In genomic region chr19:41474943-41475342, GRCm38 (mm10) we compare ENCODE assay signal across 11 mouse cellular contexts. TPM values are rescaled to one million over a fixed set of nuclear protein-coding genes. Genes with fewer than 3 reads are reported as not detected.
DNase-seq lines count a peak whose midpoint lies in the region; ATAC-seq and TF ChIP-seq lines count a peak whose summit lies in the region.
"Had no signal": no experiment of that assay in that cellular context is flagged by ENCODE, and none has a peak within 500 bp of the region (broad histone marks: within the 10 kb centered on the region; RNA-seq: fewer than 3 reads in every experiment).

No protein-coding gene starts in this region.

- no peak overlapping the region for H3K9ac ChIP-seq in midbrain, embryonic 15.5 days
- H3K9ac ChIP-seq: embryonic facial prominence, embryonic 13.5 days had no signal

- peak; percentile 23 for TF ChIP-seq POLR2A in kidney, adult 2 months (IDR thresholded peaks at IDR 0.05; ENCODE audit: low read depth, low read length)

- H3K27me3 ChIP-seq in kidney, adult 2 months (replicated peaks; ENCODE audit: control insufficient read depth, insufficient read depth, low read length): no peaks in the 10 kb centered on the region
- H3K27me3 ChIP-seq in midbrain, embryonic 15.5 days (replicated peaks): no peaks in the 10 kb centered on the region
- H3K27me3 ChIP-seq: embryonic facial prominence, embryonic 13.5 days had no signal

- H3K4me2 ChIP-seq in midbrain, embryonic 15.5 days: no peak overlapping the region
- H3K4me2 ChIP-seq: embryonic facial prominence, embryonic 13.5 days had no signal

- no peak for TF ChIP-seq CTCF in kidney, adult 2 months (conservative IDR thresholded peaks at IDR 0.05; ENCODE audit: insufficient read depth, insufficient read length, low read depth, low read length)

- H3K9me3 ChIP-seq in midbrain, embryonic 15.5 days: no peaks in the 10 kb centered on the region
- H3K9me3 ChIP-seq: embryonic facial prominence, embryonic 13.5 days had no signal

- no peaks in the 10 kb centered on the region; the same call in 1 of the 2 replicates for H3K4me1 ChIP-seq in kidney, adult 2 months (ENCODE audit: control insufficient read depth, insufficient read depth, low read length)
- no peaks in the 10 kb centered on the region for H3K4me1 ChIP-seq in midbrain, embryonic 15.5 days

- no peak overlapping the region for H3K4me3 ChIP-seq in kidney, adult 2 months (ENCODE audit: insufficient read depth, low read depth, low read length)
- H3K4me3 ChIP-seq in midbrain, embryonic 15.5 days: no peak overlapping the region
- H3K4me3 ChIP-seq: embryonic facial prominence, embryonic 13.5 days had no signal

- WGBS in kidney, adult 2 months: 35% methylated on average over 2 of the region's 2 CpGs
- WGBS in midbrain, embryonic 15.5 days: 79% methylated on average over 2 of the region's 2 CpGs

- intact Hi-C loops in heart, postnatal 36 days (cut with DNase I): no loop called here

- peak overlapping the region; percentile 66 for H3K27ac ChIP-seq in kidney, adult 2 months (ENCODE audit: insufficient read depth, low read depth, low read length)
- no peak overlapping the region for H3K27ac ChIP-seq in midbrain, embryonic 15.5 days
- H3K27ac ChIP-seq: embryonic facial prominence, embryonic 13.5 days; hindbrain, postnatal 0 days had no signal

- no peak for ATAC-seq in midbrain, embryonic 15.5 days (replicated peaks)
- ATAC-seq: hindbrain, postnatal 0 days had no signal

- peak; percentile 34 for DNase-seq in adrenal gland, postnatal 14 days
- no peak for DNase-seq in adrenal gland, adult 8-10 months
- peak; percentile 93 for DNase-seq in MEL-GATA-1-ER (ENCODE audit: extremely low read depth, low read depth)
- DNase-seq in kidney, adult 2 months: peak; percentile 87
- DNase-seq in lung, postnatal 36 days: peak; percentile 43
- no peak for DNase-seq in heart, postnatal 36 days
- DNase-seq in Muller cell, postnatal 12 days (ENCODE audit: inconsistent ontology term): no peak
- DNase-seq: gastrocnemius, postnatal 25 days had no signal

- no peaks in the 10 kb centered on the region for H3K36me3 ChIP-seq in kidney, adult 2 months (ENCODE audit: control insufficient read depth, insufficient read depth, low read length)
- no peaks in the 10 kb centered on the region for H3K36me3 ChIP-seq in midbrain, embryonic 15.5 days (replicated peaks)
- H3K36me3 ChIP-seq: embryonic facial prominence, embryonic 13.5 days had no signal

RNA-seq across cellular contexts. Expression of gene Lcor, which starts 7.5 kb away (rescaled TPM):
- 16.6 and 17.7 TPM in 2 replicates for total RNA-seq in adrenal gland, postnatal 14 days (2021)
- 10 to 100 TPM; 13.9 to 26.2 (median 19.9) TPM for total RNA-seq in adrenal gland, adult 8-10 months (2022)
- polyA plus RNA-seq in kidney, adult 2 months (2012; rRNA removed): 2.7 and 3.2 TPM in 2 replicates
- 10 to 100 TPM; 11.4 to 11.7 TPM for total RNA-seq in heart, postnatal 36 days (2021)
- 19.6 and 23.5 TPM in 2 replicates for polyA plus RNA-seq in midbrain, embryonic 15.5 days (2015; fragmentation: Nextera tagmentation; extraction: Ambion mirVana)

Comparison
In these comparisons a context has a peak if more than half of its experiments do, and no peak if none do; other contexts are left out.
1. DNase-seq: peak in adrenal gland, postnatal 14 days (single experiment), MEL-GATA-1-ER (single experiment), kidney, adult 2 months (single experiment) and lung, postnatal 36 days (single experiment); none in adrenal gland, adult 8-10 months (single experiment), heart, postnatal 36 days (0 of 2) and Muller cell, postnatal 12 days (single experiment).